Mouse (Mus musculus) liver, embryonic 13.5 days (tissue): ENCODE results near the gene Phlda2. TPM values are rescaled to one million over a fixed set of nuclear protein-coding genes. Genes with fewer than 3 reads are reported as not detected.
A peak's percentile ranks its signal among the peaks of the same experiment; 100 is the strongest.

ENCODE experiments used
- ATAC-seq: fragments of 200-750 bp; cut with Nextera tagmentation; 2 replicates; pipeline ENCODE4 v1.8.0; 2017; ENCODE audit warnings: low read depth, mild to moderate bottlenecking, moderate number of reproducible peaks, moderate library complexity
- DNase-seq: peaks from one replicate; pipeline ENCODE4 v3.0.0; 2022
- H3K27ac ChIP-seq: fragments of 300-500 bp; sonication (generic); 2 replicates; pipeline ENCODE4 v1.5.1; 2015; ENCODE audit warnings: moderate library complexity, mild to moderate bottlenecking, inconsistent platforms
- H3K27me3 ChIP-seq: fragments of 300-500 bp; sonication (generic); 2 replicates; pipeline ENCODE4 v1.6.1; 2015; ENCODE audit warnings: mild to moderate bottlenecking, inconsistent platforms
- H3K36me3 ChIP-seq: fragments of 300-500 bp; sonication (generic); 2 replicates; pipeline ENCODE4 v1.6.1; 2015; ENCODE audit warnings: mild to moderate bottlenecking, inconsistent platforms
- H3K4me1 ChIP-seq: fragments of 300-500 bp; sonication (generic); replicated peaks from 2 replicates; pipeline ENCODE4 v1.6.1; 2015; ENCODE audit warnings: inconsistent platforms
- H3K4me2 ChIP-seq: fragments of 300-500 bp; sonication (generic); 2 replicates; pipeline ENCODE4 v1.6.1; 2015; ENCODE audit warnings: inconsistent platforms, mild to moderate bottlenecking, moderate library complexity
- H3K4me3 ChIP-seq: fragments of 300-500 bp; sonication (generic); replicated peaks from 2 replicates; pipeline ENCODE4 v1.5.1; 2015; ENCODE audit warnings: mild to moderate bottlenecking, inconsistent platforms
- H3K9ac ChIP-seq: fragments of 300-500 bp; sonication (generic); 2 replicates; pipeline ENCODE4 v1.6.1; 2015; ENCODE audit warnings: mild to moderate bottlenecking, inconsistent platforms
- H3K9me3 ChIP-seq: fragments of 300-500 bp; sonication (generic); replicated peaks from 2 replicates; pipeline ENCODE4 v1.6.1; 2016; ENCODE audit warnings: inconsistent platforms
- WGBS: fragments of 180-500 bp; shearing (Covaris S2); methylation state at CpG from one replicate; pipeline ENCODE4 v1.1.7; 2015; ENCODE audit not compliant: insufficient replicate concordance; 5-methylcytosine and 5-hydroxymethylcytosine counted together
- polyA plus RNA-seq: library from polyadenylated mRNA; unstranded; fragments of >200 nt; fragmentation: Nextera tagmentation; extraction: Ambion mirVana; gene quantifications from 2 replicates; pipeline ENCODE4 v1.2.1, GENCODE M21; 2015

Gene Phlda2
- polyA plus RNA-seq, 1 experiment from 2014 or later, result 23.6 TPM

DNA sequence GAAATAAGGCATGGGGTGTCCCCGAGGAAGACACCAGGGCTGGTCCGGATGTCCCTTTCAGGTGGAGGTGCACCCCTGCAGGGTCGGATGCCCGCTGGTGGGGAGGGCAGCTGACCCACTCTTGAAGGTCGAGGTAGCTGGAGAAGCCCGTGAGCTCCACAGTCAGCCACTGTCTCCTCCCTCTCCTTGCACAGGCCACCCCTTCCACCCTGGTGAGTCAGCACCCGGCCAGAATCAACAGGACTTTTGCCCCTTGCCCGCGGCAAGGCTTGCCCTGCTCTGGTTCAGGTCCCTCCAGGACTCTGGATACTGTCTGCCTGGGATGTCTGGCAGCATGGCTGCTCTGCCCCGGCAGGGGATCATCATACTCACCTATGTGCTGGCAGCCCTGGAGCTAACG, 27.1 kb downstream of the Phlda2 start:
- DNase-seq (no peak), ATAC-seq (peak; percentile 37)
- Histone ChIP-seq H3K27me3 (peaks cover 7% of the 10 kb centered on the region), H3K4me3 (no peak overlapping the region), H3K27ac (no peak overlapping the region), H3K4me1 (peaks cover 4% of the 10 kb centered on the region), H3K4me2 (no peak overlapping the region), H3K9ac (no peak overlapping the region), H3K9me3 (no peaks in the 10 kb centered on the region), H3K36me3 (no peaks in the 10 kb centered on the region)
- WGBS, result 48% methylated on average over 11 of the region's 11 CpGs

DNA sequence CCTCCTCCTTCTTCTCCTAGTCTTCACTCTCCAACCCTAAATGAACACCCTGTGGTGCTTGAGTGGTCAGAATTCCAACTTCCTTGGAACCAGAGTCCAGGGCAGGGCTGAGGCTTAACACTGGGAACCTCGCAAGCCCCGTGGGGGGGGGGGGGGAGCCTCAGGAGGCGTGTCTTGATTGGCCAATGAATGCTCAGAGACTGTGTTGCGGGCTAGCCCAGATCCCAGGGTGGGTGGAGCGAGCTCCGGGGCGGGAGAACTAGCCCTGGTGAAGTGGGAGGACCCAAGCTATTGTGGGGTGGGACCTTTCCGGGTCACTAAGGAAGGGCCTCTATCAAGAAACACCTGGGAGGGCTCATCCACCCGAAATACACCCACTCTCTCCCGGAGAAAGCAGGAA, 28.1 kb downstream of the Phlda2 start:
- H3K27ac ChIP-seq, result no peak overlapping the region

DNA sequence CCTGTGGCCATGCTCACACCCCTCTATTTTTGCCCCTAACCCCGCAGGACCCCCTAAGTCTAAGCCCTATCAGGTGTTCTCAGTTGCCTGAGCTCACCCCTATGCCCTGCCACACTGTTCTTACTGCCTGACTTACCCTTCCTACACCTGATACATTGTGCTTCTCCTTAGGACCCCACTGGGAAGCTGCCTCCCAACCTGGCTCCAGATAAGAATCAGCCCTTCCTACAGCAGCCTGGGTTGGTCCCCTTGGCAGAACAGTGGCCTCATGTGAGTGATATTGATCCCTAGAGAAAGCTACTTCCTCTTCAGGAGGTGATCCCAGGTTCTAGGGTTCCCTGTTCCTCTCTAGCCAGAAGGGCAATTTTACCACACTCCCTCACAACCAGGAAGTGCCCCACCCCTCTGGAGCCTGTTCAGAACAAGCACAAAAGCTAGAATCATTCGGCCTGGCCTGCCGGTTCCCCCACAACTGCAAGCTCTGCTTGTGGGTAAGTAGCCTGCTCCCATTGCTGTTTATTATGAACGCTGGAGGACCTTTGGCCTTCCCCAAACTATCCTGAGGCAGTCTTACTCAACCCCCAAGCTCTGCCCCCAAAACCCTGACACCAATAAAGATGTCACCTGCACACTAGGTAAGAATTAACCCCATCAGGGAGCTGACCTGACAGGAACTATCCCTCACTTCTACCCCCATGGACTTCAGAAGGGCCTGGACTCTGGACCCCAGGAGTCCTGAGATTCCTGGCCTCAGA, 29.4 kb downstream of the Phlda2 start, which contains the start of gene Slc22a18:
Gene Slc22a18, plus strand, starts transcription at position 390 of the 755 bp plus-strand sequence.
- no peaks in the 10 kb centered on the region for H3K9me3 ChIP-seq
- DNase-seq (no peak), ATAC-seq (no peak)
- peaks cover 7% of the 10 kb centered on the region; the same call in 1 of the 2 replicates for H3K27me3 ChIP-seq
- no peaks in the 10 kb centered on the region for H3K36me3 ChIP-seq
- H3K4me1 ChIP-seq, result peaks cover 9% of the 10 kb centered on the region
- no peak within 1 kb of the TSS for H3K9ac ChIP-seq
- H3K27ac ChIP-seq, result no peak within 1 kb of the TSS
- peak within 1 kb of the TSS; percentile 1; the same call in 1 of the 2 replicates for H3K4me3 ChIP-seq
- WGBS, result 24% methylated on average over 4 of the region's 4 CpGs
- peak within 1 kb of the TSS; percentile 29 for H3K4me2 ChIP-seq

More for the DNA sequence above, 28.1 kb downstream of the Phlda2 start:
- H3K27me3 ChIP-seq, result no peaks in the 10 kb centered on the region
- no peak overlapping the region for H3K9ac ChIP-seq
- no peak overlapping the region for H3K4me2 ChIP-seq
- no peak overlapping the region for H3K4me3 ChIP-seq
- no peaks in the 10 kb centered on the region for H3K36me3 ChIP-seq
- WGBS, result 25% methylated on average over 10 of the region's 10 CpGs
- peaks cover 5% of the 10 kb centered on the region for H3K4me1 ChIP-seq
- peak; percentile 24 for ATAC-seq
- H3K9me3 ChIP-seq, result no peaks in the 10 kb centered on the region
- DNase-seq, result no peak

DNA sequence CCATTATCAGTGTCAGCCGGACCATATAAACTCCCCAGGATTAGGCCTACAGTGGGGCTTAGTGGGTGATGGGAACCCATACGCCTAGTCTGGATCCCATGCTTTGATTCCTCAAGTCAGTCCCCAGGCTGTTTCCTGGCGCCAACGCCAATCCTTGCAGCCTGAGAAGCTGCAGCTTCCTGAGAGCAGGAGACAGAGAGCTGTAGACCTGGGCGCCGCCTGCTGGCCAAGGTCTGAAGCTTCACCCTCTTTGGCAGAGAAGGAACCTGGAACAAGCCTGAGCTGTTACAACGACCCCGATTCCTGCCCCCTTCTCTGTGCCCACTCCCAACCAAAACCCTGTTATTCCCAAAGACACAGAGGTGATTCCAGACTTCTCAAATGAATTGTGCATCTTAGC, 33.0 kb downstream of the Phlda2 start:
- Histone ChIP-seq H3K27ac (no peak overlapping the region), H3K36me3 (no peaks in the 10 kb centered on the region), H3K27me3 (peaks cover 34% of the 10 kb centered on the region), H3K4me2 (no peak overlapping the region), H3K4me1 (peaks cover 11% of the 10 kb centered on the region), H3K9me3 (no peaks in the 10 kb centered on the region), H3K4me3 (no peak overlapping the region), H3K9ac (no peak overlapping the region)
- no peak for ATAC-seq
- WGBS, result 17% methylated on average over 8 of the region's 8 CpGs
- no peak for DNase-seq

DNA sequence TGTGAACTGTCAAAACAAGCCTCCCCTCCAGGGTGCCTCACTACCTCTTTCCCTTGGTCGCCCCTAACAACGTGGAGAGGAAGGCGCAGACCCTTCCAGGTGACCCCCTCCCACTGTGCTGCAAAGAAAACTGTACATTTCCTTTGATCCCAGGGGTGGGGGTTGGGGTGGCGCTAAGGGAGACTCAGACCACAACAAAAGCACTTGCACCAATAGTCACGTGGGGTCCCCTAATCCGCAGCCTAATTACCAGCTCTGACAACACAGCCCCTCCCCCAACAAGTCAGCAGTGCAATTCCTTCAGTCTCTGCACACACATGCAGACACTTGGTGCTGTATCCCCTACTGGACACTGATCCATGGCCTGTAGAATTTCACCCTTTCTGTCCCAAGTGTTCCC, 35.2 kb downstream of the Phlda2 start:
- no peaks in the 10 kb centered on the region for H3K36me3 ChIP-seq
- DNase-seq (no peak), ATAC-seq (no peak)
- H3K9me3 ChIP-seq, result 0 out of 2 replicates have a peak, but pooled peaks cover 4% of the 10 kb centered on the region
- peaks cover 26% of the 10 kb centered on the region for H3K4me1 ChIP-seq
- WGBS, result 11% methylated on average over 6 of the region's 6 CpGs
- H3K9ac ChIP-seq, result no peak overlapping the region
- H3K4me2 ChIP-seq, result no peak overlapping the region
- no peak overlapping the region for H3K4me3 ChIP-seq
- no peak overlapping the region for H3K27ac ChIP-seq
- peaks cover 56% of the 10 kb centered on the region for H3K27me3 ChIP-seq

DNA sequence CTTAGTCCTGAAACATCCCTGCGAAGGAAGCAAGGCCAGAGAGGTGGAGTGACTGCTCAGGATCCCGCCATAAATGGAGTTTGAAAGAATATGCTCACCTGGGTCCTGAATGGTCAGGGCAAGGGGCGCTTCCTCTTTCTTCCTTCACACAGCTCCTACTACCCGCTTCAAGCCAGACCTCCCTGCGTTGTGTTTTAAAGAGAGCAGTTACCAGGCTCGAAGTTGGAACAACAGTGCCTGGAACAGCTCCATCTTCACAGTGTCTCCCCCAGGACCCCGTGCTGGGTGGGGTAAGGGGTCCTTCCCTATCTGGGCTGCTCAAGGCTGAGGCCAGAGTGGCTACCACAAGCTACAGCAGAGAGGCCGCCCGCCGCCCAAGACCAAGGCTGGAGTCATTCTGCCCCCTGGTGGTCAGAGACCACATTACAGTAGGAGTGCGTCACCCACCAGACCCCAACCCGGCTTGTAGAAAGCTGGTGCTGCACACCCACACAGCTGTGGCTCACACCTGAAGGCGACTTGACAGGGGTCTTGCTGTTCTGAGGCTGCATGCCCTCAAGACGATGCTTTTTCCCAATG, 36.8 kb downstream of the Phlda2 start:
- 21% methylated on average over 14 of the region's 14 CpGs for WGBS
- Histone ChIP-seq H3K4me3 (no peak overlapping the region), H3K4me2 (no peak overlapping the region), H3K4me1 (peaks cover 33% of the 10 kb centered on the region), H3K27ac (no peak overlapping the region), H3K9ac (no peak overlapping the region), H3K9me3 (peaks cover 7% of the 10 kb centered on the region; the same call in 1 of the 2 replicates), H3K36me3 (no peaks in the 10 kb centered on the region), H3K27me3 (peaks cover 70% of the 10 kb centered on the region)
- DNase-seq (peak; percentile 50), ATAC-seq (no peak)

DNA sequence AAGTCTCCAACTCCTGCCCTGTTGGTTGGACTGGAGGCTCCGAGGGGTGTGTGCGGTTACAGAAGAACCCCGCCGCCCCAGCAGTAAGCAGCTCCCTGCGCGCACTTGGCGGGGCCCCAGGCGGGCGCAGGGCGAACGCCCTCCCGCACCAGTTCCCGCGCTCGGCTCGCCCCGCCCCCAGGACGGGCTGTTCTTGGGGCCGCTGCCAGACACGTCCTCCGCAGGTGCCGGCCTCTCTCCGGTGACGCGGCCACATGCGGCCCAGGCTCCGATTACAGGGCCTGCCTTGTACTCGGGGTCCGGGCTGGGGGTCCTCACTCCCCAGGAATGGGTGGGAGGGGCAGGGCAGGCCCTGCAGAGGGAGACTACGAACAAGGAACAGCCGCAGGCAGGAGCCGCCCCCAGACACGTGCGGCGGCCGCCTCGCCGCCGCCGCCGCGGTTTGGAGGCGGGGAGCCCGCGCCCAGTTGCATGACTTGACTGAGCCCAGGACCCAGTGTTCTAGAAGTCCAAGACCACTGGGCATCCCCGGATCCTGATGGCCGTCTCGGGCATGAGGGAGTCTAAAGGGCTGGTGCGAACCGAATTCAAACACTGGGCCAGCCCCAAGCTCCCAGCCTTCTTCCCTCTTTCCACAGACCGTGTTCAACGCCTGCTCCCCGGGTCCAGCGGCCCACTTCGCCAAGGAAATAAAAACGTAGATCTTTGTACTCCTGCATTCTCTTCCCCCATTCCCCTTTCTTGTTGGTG, 38.0 kb downstream of the Phlda2 start:
- Histone ChIP-seq H3K4me1 (peaks cover 43% of the 10 kb centered on the region), H3K4me3 (peak overlapping the region; percentile 46), H3K9ac (peak overlapping the region; percentile 51), H3K4me2 (peak overlapping the region; percentile 70), H3K27ac (no peak overlapping the region), H3K27me3 (peaks cover 82% of the 10 kb centered on the region), H3K36me3 (peaks cover 5% of the 10 kb centered on the region; the same call in 1 of the 2 replicates), H3K9me3 (peaks cover 19% of the 10 kb centered on the region)
- WGBS, result 16% methylated on average over 50 of the region's 56 CpGs
- ATAC-seq (no peak), DNase-seq (peak; percentile 45)

DNA sequence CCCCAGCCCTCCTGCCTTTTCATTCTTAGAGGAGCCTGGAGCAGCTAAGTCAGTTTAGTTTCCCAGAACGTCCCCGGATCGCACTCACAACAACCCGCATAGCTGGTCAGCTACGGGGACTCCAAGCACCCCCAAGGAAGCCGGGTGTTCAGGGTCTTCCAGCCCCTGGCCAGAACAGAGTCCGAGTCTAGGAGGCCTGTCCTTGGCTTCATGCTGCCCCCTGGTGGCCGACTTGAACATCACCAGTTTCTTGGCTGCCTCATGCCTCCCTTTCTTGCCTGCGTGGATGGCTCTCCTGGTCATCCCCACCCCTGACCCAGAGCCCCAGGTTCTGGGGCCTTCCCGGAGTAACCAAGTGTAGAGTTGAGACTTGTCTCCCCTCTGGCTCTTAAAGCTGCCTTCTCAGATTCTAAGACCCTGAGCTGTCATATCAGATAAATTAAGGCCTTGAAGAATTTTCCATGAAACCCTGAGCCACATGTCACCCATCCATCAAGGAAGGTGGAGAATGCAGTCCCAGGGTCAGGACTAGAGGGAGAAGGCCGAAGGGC, 39.0 kb downstream of the Phlda2 start:
- Histone ChIP-seq H3K9me3 (peaks cover 29% of the 10 kb centered on the region), H3K4me2 (no peak overlapping the region), H3K4me3 (no peak overlapping the region), H3K27ac (no peak overlapping the region), H3K27me3 (peaks cover 90% of the 10 kb centered on the region), H3K4me1 (peaks cover 38% of the 10 kb centered on the region), H3K9ac (0 out of 2 replicates have a peak overlapping the region, but pooled peaks have one; percentile 51), H3K36me3 (peaks cover 5% of the 10 kb centered on the region; the same call in 1 of the 2 replicates)
- ATAC-seq (no peak), DNase-seq (peak; percentile 53)
- 28% methylated on average over 11 of the region's 11 CpGs for WGBS

DNA sequence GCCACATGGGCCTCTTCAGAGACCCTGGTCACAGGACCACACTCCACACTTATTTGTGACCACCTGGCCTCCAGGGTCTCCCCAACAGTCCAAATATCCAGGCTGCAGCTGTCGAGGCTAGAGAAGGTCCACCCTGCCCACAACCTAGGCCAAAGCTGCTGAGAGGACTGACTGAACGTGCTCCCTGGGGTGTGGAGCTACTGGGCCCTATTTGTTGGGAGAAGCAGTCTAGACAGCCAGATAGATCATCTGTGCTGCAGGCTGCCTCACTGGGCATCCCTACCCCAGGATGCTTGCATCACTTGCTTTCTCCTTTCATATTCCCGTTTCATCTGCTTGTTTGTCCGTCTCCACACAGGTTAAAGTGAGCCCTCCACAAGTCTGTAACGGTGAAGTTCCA, 40.4 kb downstream of the Phlda2 start:
- no peak overlapping the region for H3K27ac ChIP-seq
- no peak overlapping the region for H3K4me3 ChIP-seq
- WGBS, result 67% methylated on average over 5 of the region's 5 CpGs
- DNase-seq (no peak), ATAC-seq (no peak)
- peaks cover 38% of the 10 kb centered on the region for H3K4me1 ChIP-seq
- no peak overlapping the region for H3K4me2 ChIP-seq
- H3K9ac ChIP-seq, result no peak overlapping the region
- peaks cover 5% of the 10 kb centered on the region; the same call in 1 of the 2 replicates for H3K36me3 ChIP-seq
- peaks cover 33% of the 10 kb centered on the region for H3K9me3 ChIP-seq
- H3K27me3 ChIP-seq, result peaks cover 90% of the 10 kb centered on the region

DNA sequence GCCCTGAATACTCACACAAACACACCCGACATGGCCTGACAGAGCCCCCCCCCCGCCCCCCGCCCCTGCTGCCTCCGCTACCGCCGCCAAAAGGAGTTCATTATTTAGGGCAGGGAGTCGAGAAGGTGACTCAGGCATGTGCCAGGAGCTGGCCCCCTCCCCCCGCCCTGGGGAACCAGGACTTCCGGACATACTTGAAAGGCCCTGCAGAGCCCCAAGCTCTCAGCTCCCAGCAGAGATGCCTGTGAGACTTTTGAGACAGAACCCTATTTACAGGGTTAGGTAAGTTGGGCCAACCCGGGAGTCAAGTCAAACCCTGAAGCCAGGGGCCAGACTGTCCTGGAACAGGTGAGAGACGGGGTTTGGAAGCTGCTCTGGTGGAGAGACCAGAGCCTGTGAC, 41.0 kb downstream of the Phlda2 start:
- Histone ChIP-seq H3K4me1 (peaks cover 38% of the 10 kb centered on the region), H3K4me2 (peak overlapping the region; percentile 64; the same call in 1 of the 2 replicates), H3K4me3 (no peak overlapping the region), H3K27ac (no peak overlapping the region), H3K9me3 (peaks cover 33% of the 10 kb centered on the region), H3K36me3 (peaks cover 5% of the 10 kb centered on the region; the same call in 1 of the 2 replicates), H3K9ac (no peak overlapping the region), H3K27me3 (peaks cover 96% of the 10 kb centered on the region)
- no peak for DNase-seq
- ATAC-seq, result no peak
- WGBS, result 45% methylated on average over 11 of the region's 11 CpGs
